Mouse (Mus musculus): ENCODE results near the gene Cbx6. TPM values are rescaled to one million over a fixed set of nuclear protein-coding genes. Genes with fewer than 3 reads are reported as not detected.
A peak's percentile ranks its signal among the peaks of the same experiment; 100 is the strongest.

Cbx6 gene
- 54.7 and 56.7 TPM in 2 replicates for polyA plus RNA-seq (2015; fragmentation: Nextera tagmentation; extraction: Ambion mirVana)

DNA sequence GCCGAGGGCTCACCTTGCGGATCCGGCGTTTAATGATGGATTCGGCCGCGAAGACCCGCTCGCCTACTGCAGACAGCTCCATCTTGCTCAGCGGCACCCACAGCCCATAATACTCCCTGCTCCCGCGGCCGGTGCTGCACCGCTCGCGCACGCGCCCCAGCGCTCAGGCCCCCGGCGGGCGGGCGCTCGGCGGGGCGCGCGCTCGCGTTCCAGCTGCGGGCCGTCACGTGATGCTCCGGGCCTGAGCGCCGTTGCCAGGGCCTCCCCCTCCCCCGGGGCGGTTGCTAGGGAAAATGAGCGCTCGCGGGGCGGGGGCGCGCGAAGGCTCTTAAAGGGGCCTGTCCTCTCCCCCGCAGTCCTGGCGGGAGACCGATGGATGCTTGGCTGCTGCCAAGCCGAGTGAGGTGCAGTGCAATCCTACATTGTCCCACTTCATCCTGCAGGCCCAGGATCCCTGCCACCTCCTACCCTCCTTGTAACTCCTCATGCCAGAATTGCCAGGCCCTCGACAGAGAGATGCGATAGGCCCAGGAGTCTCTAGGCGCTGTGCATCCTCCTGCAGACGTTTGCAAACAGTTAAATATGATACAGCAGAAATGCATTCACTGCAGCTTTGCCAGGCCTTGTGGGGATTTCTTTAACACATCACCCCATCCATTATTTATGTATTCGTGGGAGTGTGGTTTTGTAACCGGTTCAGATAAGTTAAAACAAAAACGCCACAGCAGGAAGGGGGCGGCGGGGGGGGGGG lies at the start of gene Cbx6, which contains the start of gene Npcd:
Gene Cbx6 (minus strand): TSS at position 559 of the 751 bp plus-strand sequence.
Gene Npcd (minus strand): TSS at position 108 of the 751 bp plus-strand sequence.
- no peaks in the 10 kb centered on the region for H3K9me3 ChIP-seq
- under 1% methylated on average over 58 of the region's 58 CpGs for WGBS
- peaks cover 52% of the 10 kb centered on the region for H3K4me1 ChIP-seq
- ATAC-seq (ENCODE audit: insufficient number of reproducible peaks, insufficient read depth, low FRiP score, low TSS enrichment, low read depth) = peak; percentile 85
- H3K4me3 ChIP-seq = peak within 1 kb of the TSS; percentile 81
- H3K36me3 ChIP-seq = peaks cover 17% of the 10 kb centered on the region
- H3K27me3 ChIP-seq = no peaks in the 10 kb centered on the region
- peak within 1 kb of the TSS; percentile 92 for H3K9ac ChIP-seq
- peak within 1 kb of the TSS; percentile 90 for H3K4me2 ChIP-seq
- H3K27ac ChIP-seq = peak within 1 kb of the TSS; percentile 96

DNA sequence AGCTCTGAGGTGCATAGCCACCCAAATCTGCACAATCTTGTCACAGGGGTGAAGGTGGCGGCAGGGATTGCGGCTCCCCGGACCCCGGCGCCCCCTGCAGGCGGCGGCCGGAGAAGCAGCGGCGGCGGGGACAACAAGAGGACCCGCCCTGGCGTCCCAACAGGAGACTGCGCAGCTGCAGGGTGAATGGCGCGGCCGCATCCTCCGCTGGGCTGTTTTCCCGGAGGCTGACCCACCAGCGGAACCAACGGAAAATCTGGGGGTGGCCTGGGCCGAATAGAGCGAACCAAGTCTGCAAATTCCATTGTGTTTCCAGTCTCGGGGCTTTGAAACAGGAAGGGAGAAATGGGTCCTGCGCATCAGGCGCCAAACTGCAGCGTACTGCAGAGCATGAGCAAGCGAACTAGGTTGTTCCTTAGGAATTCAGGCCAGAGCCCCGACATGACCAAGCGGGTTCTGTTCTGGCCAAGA lies 48.9 kb upstream of the Cbx6 start:
- no peaks in the 10 kb centered on the region for H3K9me3 ChIP-seq
- under 1% methylated on average over 30 of the region's 30 CpGs for WGBS

DNA sequence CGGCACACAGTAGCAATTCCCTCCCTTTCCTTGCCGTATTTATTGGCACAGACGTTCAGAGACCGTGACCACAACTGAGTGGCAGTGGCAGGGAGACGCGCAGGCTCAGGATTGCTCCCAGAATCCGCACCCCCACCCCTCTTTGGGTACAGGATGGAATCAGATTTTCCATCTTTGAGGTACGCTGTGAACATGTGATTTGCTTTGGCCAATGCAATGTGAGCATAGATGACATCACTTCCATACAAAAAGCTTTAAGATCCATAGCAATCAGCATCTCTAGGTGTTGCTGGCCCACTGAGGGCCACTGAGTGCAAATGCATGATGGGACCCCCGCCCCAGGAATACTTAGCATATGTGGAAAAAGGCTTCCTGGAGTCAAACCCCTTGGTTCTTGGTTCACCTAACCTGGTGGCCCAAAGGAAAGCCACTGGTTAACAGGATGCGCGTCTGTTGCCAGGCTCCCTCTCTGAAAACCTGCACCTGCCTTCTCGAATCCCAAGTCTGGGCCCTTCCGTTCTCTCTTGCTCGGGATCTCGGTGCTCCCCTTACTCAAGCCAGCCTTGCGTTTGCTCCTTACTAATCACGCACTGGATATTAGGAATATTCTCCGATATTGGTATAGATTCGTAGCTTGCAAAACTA lies 48.3 kb upstream of the Cbx6 start:
- Histone ChIP-seq H3K27ac (no peak overlapping the region), H3K36me3 (no peaks in the 10 kb centered on the region), H3K27me3 (no peaks in the 10 kb centered on the region), H3K9me3 (no peaks in the 10 kb centered on the region), H3K4me2 (peak overlapping the region; percentile 64), H3K4me1 (peaks cover 19% of the 10 kb centered on the region), H3K4me3 (peak overlapping the region; percentile 53), H3K9ac (peak overlapping the region; percentile 75; the same call in 1 of the 2 replicates)
- WGBS = 25% methylated on average over 19 of the region's 19 CpGs
- ATAC-seq (ENCODE audit: insufficient number of reproducible peaks, insufficient read depth, low FRiP score, low TSS enrichment, low read depth) = no peak

More for the DNA sequence above, 48.9 kb upstream of the Cbx6 start:
- Histone ChIP-seq H3K36me3 (no peaks in the 10 kb centered on the region), H3K27ac (peak overlapping the region; percentile 82), H3K9ac (peak overlapping the region; percentile 75), H3K4me3 (peak overlapping the region; percentile 53), H3K27me3 (no peaks in the 10 kb centered on the region), H3K4me2 (peak overlapping the region; percentile 64), H3K4me1 (peaks cover 19% of the 10 kb centered on the region)
- ATAC-seq (ENCODE audit: insufficient number of reproducible peaks, insufficient read depth, low FRiP score, low TSS enrichment, low read depth) = peak; percentile 75

DNA sequence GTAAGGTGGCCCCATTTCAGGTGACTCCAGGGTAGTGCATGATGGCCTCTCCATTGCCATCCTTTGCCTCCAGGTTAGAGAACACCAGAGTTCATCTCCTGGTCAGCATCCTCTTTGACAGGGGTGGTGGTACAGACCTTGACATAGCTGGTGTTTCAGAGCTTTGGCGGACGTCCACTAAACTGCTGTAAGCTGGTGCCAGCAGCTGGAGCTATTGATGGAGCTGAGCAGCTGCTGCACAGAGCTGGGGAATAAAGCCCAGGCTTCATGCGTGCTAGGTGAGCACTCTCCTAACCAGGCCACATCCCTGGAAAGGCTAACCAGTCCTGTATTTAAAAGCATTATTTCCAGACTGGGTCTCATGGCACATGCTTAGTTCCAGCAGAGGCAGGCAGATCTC lies 46.0 kb upstream of the Cbx6 start:
- Histone ChIP-seq H3K4me3 (no peak overlapping the region), H3K9ac (no peak overlapping the region), H3K9me3 (no peaks in the 10 kb centered on the region), H3K4me2 (no peak overlapping the region), H3K4me1 (peaks cover 19% of the 10 kb centered on the region), H3K27ac (no peak overlapping the region), H3K27me3 (no peaks in the 10 kb centered on the region), H3K36me3 (no peaks in the 10 kb centered on the region)
- ATAC-seq (ENCODE audit: insufficient number of reproducible peaks, insufficient read depth, low FRiP score, low TSS enrichment, low read depth) = no peak
- 86% methylated on average over 3 of the region's 3 CpGs for WGBS

DNA sequence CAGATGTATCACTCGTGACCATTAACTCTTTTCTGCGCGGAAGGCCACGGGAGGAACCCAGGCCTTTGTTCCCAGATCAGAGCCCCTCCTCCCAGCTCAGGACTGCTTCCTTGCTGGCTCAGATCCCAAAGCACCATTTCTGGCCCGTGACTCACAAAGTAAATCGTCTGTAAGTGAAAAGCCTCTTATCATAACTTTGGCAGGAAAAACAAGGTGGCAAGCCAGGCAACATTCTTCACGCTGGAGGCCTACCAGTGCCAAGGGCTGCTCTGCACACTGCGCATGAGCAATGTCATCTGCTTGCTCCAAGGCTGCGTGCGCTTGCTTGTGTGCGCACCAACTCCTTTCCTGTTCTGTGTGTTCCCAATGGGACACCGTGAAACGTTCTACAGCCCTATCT lies 44.8 kb upstream of the Cbx6 start:
- 38% methylated on average over 13 of the region's 13 CpGs for WGBS
- peak overlapping the region; percentile 37 for H3K4me2 ChIP-seq
- ATAC-seq (ENCODE audit: insufficient number of reproducible peaks, insufficient read depth, low FRiP score, low TSS enrichment, low read depth) = peak; percentile 75

DNA sequence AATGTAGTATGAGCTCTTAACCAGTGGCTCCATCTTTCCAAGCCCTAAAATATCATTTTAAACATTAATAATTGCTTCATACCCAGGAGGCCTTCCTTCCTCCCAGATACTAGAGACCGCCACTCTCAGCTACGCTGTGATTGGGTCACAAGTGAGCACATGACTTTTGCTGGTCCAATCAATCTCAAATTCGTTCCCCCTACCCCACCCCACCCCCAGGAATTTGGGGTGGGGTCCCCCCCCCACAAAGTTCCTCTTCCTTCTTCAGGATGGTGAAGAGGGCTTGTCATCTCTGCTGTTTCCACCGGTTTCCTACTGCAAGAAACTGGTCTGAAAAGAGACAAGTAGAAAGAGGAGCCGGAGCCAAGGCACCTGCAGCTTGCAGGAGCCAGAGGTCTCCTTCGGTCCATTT lies 44.2 kb upstream of the Cbx6 start:
- no peak overlapping the region for H3K4me3 ChIP-seq
- H3K36me3 ChIP-seq = no peaks in the 10 kb centered on the region
- peak overlapping the region; percentile 37 for H3K4me2 ChIP-seq
- WGBS = 65% methylated on average over 6 of the region's 6 CpGs
- no peak for ATAC-seq (ENCODE audit: insufficient number of reproducible peaks, insufficient read depth, low FRiP score, low TSS enrichment, low read depth)
- peaks cover 19% of the 10 kb centered on the region for H3K4me1 ChIP-seq
- H3K27me3 ChIP-seq = no peaks in the 10 kb centered on the region
- peak overlapping the region; percentile 89 for H3K27ac ChIP-seq
- H3K9ac ChIP-seq = 0 out of 2 replicates have a peak overlapping the region, but pooled peaks have one; percentile 21
- H3K9me3 ChIP-seq = no peaks in the 10 kb centered on the region

More for the DNA sequence above, 44.8 kb upstream of the Cbx6 start:
- no peaks in the 10 kb centered on the region for H3K36me3 ChIP-seq
- no peaks in the 10 kb centered on the region for H3K27me3 ChIP-seq
- H3K9me3 ChIP-seq = no peaks in the 10 kb centered on the region
- H3K4me3 ChIP-seq = no peak overlapping the region
- 0 out of 2 replicates have a peak overlapping the region, but pooled peaks have one; percentile 21 for H3K9ac ChIP-seq
- H3K4me1 ChIP-seq = peaks cover 19% of the 10 kb centered on the region
- H3K27ac ChIP-seq = peak overlapping the region; percentile 89

DNA sequence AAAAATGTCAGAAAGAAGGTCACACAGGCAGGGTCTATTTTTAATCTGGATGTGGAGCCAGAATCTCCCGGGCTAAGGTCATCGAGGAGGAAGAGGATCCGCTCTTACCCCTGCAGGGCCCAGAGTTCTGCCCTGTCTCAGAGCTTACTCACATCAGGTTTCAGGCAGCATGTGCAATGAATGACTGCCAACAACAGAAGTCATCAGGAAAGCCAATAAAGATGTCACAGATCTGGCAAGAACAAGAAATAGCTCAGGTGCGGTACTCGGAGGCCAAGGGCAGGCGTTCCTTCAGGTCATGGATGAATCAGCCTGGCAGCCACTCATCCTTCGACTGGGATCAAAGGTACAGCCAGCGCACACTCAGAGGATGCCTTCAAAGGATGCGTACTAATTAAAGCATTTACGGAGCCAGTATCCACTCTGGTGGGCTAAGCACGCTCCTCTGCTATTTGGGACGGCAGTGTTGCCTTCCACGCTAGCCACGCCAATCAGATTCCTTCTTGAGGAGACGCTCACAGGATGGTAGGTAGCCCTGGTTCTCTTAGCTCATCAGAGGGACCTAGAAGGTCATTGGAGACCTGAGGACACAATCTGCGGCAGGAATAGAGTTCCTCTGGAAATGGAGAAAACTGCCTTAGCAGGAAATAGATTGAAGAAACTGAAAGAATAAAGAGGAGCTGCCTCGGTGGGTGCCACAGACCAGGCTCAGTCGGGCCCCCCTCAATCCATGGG lies 40.9 kb upstream of the Cbx6 start:
- no peak overlapping the region for H3K4me2 ChIP-seq
- no peak overlapping the region for H3K4me3 ChIP-seq
- no peak for ATAC-seq (ENCODE audit: insufficient number of reproducible peaks, insufficient read depth, low FRiP score, low TSS enrichment, low read depth)
- 84% methylated on average over 18 of the region's 18 CpGs for WGBS
- no peak overlapping the region for H3K27ac ChIP-seq
- no peak overlapping the region for H3K9ac ChIP-seq
- H3K27me3 ChIP-seq = no peaks in the 10 kb centered on the region
- peaks cover 12% of the 10 kb centered on the region for H3K4me1 ChIP-seq
- no peaks in the 10 kb centered on the region; the same call in 1 of the 2 replicates for H3K9me3 ChIP-seq
- H3K36me3 ChIP-seq = no peaks in the 10 kb centered on the region

DNA sequence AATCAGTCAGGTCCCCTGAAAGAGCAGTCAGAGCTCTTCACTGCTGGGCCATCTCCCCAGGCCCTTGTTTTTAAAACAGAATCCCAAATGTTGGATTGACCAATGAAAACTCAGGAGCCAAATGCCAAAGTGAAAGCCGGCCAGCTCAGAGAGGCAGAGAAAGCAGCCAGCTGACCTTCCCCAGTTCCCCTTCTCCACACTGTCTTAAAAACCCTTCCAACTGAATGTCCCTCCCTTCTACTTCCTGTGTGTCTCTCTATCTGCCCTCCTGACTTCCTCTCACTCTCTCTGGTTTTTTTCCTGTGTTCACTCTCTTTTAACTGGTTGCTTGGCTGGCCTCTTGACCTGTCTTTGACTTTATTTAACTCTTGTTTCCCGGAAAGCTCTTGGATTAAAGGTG lies 39.5 kb upstream of the Cbx6 start:
- Histone ChIP-seq H3K4me3 (no peak overlapping the region), H3K27me3 (no peaks in the 10 kb centered on the region), H3K4me1 (0 out of 2 replicates have a peak, but pooled peaks cover 6% of the 10 kb centered on the region), H3K9me3 (peaks cover 4% of the 10 kb centered on the region; the same call in 1 of the 2 replicates), H3K4me2 (no peak overlapping the region), H3K36me3 (no peaks in the 10 kb centered on the region), H3K9ac (no peak overlapping the region), H3K27ac (no peak overlapping the region)
- 59% methylated on average over 2 of the region's 2 CpGs for WGBS
- no peak for ATAC-seq (ENCODE audit: insufficient number of reproducible peaks, insufficient read depth, low FRiP score, low TSS enrichment, low read depth)

DNA sequence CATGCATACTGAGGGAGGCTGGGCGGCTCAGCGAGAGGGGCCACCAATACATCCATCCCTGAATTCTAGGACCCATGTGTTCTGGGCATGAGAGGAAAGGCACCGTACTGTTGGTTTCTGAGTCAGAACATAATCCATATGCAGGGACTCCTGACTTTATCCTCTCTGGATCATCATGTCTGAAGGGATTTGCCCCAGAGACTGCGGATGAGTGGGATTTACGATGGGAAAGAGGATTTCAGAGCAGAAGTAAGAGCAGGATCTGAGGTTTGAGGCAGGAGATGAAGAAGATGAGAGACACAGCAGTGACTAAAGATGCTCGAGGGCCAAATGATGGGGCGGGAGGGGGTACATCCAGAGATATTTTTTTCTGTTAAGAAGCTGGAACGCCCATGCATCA lies 39.1 kb upstream of the Cbx6 start:
- no peak for ATAC-seq (ENCODE audit: insufficient number of reproducible peaks, insufficient read depth, low FRiP score, low TSS enrichment, low read depth)
- 87% methylated on average over 8 of the region's 8 CpGs for WGBS
- H3K4me3 ChIP-seq = no peak overlapping the region
- no peak overlapping the region for H3K4me2 ChIP-seq
- H3K36me3 ChIP-seq = no peaks in the 10 kb centered on the region
- H3K27me3 ChIP-seq = no peaks in the 10 kb centered on the region
- H3K27ac ChIP-seq = no peak overlapping the region
- no peak overlapping the region for H3K9ac ChIP-seq
- peaks cover 5% of the 10 kb centered on the region; the same call in 1 of the 2 replicates for H3K9me3 ChIP-seq
- 0 out of 2 replicates have a peak, but pooled peaks cover 2% of the 10 kb centered on the region for H3K4me1 ChIP-seq

DNA sequence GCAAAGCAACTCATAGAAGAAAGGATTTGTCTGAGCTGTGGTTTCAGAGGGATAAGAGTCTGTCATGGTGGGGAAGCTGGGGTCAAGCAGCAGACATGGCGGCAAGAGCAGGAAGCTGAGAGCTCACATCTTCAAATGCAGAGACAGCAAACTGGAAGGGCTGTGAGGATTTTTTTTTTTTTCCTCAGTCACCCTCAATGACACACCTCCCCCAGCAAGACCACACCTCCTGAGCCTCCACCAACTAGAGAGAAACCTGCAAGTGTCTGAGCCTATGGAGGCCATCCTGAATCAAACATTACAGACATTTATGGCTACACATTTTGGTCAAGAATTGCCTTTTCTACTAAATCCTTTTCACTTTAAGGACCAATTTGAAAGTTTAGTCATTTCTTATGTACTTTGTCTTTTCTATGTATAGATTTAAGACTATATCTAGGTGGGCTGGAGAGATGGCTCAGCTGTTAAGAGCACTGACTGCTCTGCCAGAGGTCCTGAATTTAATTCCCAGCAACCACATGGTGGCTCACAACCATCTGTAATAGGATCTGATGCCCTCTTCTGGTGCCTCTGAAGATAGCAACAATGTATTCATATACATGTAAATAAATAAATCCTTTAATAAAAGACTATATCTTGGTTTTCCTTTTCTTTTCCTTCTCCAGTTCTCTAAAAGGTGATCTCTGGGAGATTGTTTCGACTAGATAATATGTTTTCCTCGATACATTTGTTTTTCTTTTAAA lies 32.9 kb upstream of the Cbx6 start:
- 79% methylated on average over 3 of the region's 3 CpGs for WGBS
- Histone ChIP-seq H3K9me3 (peaks cover 8% of the 10 kb centered on the region; the same call in 1 of the 2 replicates), H3K9ac (no peak overlapping the region), H3K36me3 (no peaks in the 10 kb centered on the region), H3K27me3 (no peaks in the 10 kb centered on the region), H3K4me1 (no peaks in the 10 kb centered on the region), H3K4me3 (no peak overlapping the region), H3K27ac (no peak overlapping the region), H3K4me2 (no peak overlapping the region)
- ATAC-seq (ENCODE audit: insufficient number of reproducible peaks, insufficient read depth, low FRiP score, low TSS enrichment, low read depth) = no peak

Measured in embryonic facial prominence, embryonic 13.5 days (tissue).